Mouse (Mus musculus) frontal cortex, adult (tissue): Measurements from ENCODE around the gene Jazf1.

ENCODE experiments used
- ATAC-seq: cut with Nextera tagmentation; 2 replicates; pipeline ENCODE4 v1.9.2; 2017; ENCODE audit warnings: mild to moderate bottlenecking, moderate library complexity, mixed read lengths; ENCODE audit not compliant: low TSS enrichment

Gene Jazf1

DNA sequence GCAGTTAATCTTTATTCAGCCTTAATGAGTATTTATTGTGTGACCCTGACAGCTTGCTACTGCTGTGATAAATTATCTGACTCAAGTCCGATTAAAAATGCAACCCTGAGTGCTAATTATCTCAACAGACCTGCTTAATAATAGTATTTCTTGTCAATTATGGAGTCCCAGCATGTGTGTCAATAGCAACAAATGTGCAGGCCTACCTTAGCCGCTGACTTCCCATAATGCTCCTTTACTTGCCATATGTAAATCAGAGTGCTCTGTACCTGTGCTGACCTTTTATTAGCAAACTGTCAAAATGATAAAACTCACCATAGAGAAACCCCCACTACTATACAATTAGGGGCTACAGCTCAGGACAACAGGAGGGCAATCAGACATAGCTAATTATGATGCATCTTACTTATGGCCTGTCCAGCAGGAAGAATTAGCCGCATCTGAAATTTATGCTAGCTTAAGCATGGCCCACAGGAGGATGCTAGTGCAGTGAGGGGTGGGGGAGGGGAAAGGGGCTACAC is 209.5 kb downstream of the Jazf1 start:
- no peak for ATAC-seq

GRCm38 (mm10) chr6:52852404-52853107 is 215.9 kb downstream of the Jazf1 start:
- no peak for ATAC-seq

- no peak for ATAC-seq
Observed at GRCm38 (mm10) chr6:52851975-52852374, 216.5 kb downstream of the Jazf1 start.

GRCm38 (mm10) chr6:52851019-52851418 is 217.4 kb downstream of the Jazf1 start:
- peak; percentile 39 for ATAC-seq

DNA sequence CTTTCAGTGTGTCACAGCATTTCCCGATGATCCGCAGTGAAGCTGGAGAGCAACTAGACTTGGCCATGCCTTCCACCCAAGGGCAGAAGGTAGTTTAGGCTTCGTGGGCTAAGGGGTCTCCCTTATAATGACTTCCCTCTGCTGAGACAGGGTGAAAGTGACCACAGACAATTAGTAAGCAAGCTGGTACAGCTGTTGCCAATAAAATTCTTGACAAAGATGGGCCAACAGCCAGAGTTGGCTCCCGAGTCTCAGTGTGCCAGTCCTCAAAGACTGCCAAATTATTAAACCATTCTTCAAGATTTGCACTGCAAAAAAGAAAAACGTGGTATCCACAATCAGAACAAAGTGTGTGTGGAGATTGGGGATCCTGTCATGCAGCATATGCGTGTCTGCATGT is 220.2 kb downstream of the Jazf1 start:
- no peak for ATAC-seq

DNA sequence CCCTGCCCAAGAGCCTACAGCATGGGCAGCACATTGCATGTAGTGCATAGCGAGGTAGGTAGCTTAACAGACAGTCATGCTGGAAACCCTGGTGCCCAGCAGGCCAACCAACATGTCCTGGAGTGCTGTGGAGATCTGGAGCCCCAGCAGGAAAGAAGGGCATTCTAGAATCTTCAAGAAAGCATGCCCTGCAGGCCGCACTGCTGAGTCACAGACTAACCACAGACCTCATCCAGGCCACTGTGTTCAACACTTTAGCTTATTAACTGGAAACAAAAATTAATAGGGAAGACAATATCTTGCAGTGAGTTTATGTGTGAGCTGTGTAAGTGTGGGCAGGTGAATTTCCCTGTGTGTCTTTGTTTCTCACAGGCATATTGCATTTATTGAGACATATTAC is 222.1 kb downstream of the Jazf1 start:
- ATAC-seq, result no peak

DNA sequence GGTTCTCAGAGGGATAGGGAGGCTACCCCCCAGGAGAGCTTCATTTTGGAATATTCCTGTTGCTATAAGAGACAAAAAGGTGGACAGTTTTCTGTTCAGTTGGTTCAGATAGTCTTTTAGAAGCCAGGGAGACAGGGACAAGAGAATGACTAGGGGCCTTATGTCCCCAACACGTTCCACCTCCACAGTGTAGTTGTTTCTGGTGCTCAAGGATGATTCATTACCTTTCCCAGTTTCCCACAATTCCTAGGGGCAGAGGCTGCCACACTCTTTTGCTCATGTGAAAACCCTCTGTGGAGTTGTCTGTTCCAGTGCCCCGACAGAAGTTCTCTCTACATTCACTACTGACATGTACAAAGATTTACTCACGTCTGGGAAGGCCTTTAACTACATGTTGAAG is 223.7 kb downstream of the Jazf1 start:
- ATAC-seq, result peak; percentile 69

DNA sequence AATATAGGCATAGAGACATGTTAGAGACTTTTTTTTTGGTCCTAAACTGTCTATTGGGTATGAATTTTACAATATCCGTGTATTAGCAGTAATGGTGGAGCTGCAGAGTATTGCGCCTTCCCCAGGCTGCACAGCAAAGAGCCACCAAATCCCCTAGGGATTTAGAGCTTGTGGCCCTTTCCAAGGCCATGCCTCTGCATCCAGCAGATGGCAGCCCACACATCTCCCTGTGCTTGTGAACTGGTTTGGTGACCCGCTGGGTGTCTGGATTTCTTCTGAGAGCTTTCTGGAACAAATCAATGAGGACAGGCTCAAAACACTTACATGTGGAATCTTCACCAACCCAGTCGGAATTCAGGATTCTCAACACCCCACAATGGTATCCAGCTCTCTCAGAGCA is 225.4 kb downstream of the Jazf1 start:
- ATAC-seq, result no peak

DNA sequence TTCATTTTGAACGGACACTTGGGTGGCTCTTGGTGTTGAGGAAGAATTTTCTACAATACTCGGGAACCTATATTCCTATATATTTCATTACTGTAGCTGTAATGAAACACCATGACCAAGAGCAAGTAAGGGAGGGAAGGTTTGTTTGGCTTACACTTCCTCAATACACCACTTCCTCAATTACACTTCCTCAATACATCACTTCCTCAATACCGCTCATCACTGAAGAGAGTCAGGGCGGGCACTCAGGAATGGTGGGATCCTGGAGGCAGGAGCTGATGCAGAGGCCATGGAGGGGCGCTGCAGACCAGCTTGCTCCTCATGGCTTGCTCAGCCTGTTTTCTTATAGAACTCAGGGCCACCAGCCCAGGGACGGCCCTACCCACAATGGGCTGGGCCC is 225.8 kb downstream of the Jazf1 start:
- no peak for ATAC-seq

DNA sequence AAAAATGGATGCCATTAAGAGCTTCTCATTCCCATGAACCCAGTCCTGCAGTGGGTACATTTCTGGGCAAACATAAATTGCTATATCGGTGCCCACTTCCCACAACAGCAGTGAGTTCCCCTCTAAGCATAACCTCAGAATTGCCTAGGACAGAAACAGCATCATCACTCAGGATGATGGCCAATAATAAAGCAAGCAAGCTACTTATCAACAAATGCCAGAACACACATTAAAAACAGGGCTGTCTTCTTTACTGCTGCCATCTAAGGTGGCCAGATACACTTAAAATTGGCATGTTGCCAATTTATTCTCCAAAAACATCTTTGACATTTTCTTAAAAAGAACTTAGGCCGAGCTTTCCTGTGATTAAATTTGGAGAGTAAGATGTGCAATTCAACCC is 226.8 kb downstream of the Jazf1 start:
- no peak for ATAC-seq

DNA sequence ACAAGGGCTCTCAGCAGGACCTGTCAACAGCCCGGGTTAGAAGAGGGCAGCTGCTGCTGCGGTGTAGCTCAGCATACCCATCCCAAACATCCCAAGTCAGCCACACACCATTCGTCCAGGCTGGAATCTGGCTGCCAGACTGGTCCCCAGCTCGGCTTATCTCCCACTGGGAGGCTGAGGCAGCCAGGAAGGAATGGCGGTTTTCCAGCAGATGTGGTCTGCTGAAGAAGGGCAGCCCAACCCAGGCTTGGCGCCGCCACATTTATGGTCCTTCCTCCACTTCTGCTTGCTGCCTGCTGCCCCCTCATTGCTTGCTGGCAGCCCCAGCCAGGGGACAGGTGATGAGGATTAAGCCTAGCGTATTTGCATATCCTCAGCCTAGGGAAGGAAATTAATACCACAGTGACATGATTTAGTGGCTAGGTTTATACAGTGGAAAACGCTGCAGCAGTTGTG is 227.8 kb downstream of the Jazf1 start:
- no peak for ATAC-seq

- peak; percentile 73 for ATAC-seq
Observed at GRCm38 (mm10) chr6:52838691-52839090, 229.7 kb downstream of the Jazf1 start.

DNA sequence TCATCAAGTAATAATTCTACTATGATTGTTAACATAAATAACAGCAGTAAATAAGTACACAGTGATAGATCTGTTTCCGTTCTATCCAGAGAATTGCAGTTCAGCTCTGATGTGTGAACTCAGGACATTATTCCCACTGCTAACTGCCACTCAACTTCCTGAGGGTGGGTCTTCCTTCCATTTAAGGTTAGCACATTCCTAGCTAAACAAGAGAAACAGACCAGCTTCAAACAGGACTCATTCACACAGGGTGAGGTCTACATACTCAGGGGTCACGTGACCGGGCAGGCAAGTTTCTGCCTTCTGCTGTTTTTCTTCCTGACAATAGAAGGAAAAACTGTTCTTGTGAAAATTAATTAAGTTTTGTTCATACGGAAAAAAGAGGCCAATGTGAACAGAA is 230.6 kb downstream of the Jazf1 start:
- no peak for ATAC-seq

DNA sequence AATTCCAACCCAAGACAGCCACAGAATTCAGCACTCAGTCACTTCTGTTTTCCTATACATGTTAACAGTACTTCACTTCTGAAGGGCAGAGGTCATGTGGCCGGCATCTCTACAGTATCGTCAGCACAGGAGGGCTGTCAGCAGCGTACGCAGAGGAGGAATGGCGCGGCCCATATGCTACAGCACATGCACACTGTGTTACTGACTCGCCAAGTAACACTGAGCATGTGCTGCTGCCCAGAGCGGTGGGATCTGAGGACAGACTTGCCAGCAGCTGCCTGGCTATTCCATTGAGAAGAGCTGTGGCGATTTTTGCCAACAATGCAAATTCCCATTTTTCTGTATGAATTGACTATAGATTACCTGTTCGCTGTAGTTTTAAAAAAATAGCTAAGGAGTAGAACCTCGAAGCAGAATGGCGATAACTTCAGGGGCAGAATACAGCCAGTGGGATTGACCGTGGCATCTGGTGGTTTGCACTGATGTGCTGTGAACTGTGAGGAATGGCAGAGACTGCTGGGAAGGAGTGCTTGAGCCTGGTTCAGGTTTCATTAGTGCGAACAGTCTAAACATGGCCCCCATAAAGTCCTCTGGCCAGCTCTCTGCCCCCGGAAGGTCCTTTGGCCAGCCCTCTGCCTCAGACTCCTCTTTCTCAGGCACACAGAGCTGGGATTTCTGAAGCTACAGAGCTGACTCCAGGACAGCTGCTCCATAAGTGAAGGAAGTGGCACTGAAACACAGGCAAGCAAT is 232.1 kb downstream of the Jazf1 start:
- ATAC-seq, result peak; percentile 64

DNA sequence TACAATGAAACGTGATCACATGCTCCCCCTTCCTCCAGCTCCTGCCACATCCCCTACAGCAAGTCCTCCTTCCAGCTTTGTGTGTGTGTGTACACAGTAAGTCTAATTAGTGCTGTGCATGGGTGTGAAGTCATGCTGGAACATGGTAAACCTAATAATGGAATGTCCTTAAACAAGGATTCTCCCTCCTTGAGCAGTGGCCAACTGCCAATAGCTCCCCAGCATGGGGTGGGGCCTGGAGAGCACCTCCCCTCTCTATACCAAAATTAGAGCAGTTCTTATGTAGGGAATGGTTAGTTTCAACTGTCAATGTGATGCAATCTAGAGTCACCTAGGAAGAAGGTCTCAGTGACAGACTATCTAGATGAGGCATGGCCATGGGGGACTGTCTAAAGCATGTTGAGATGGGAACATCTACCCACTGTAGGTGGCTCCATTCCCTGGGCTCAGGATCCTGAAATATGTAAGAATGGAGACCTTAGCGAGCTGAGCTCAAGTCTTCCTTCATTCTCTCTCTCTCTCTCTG is 240.6 kb downstream of the Jazf1 start:
- ATAC-seq, result no peak

- ATAC-seq, result peak; percentile 91
Observed at GRCm38 (mm10) chr6:52825535-52825934, 242.9 kb downstream of the Jazf1 start.

- ATAC-seq, result peak; percentile 38
Observed at GRCm38 (mm10) chr6:52824977-52825482, 243.4 kb downstream of the Jazf1 start.

- no peak for ATAC-seq
Observed at GRCm38 (mm10) chr6:52823064-52823463, 245.4 kb downstream of the Jazf1 start.

- ATAC-seq, result peak; percentile 50
Observed at GRCm38 (mm10) chr6:52822625-52823024, 245.8 kb downstream of the Jazf1 start.

GRCm38 (mm10) chr6:52819353-52819752 is 249.1 kb downstream of the Jazf1 start:
- no peak for ATAC-seq

DNA sequence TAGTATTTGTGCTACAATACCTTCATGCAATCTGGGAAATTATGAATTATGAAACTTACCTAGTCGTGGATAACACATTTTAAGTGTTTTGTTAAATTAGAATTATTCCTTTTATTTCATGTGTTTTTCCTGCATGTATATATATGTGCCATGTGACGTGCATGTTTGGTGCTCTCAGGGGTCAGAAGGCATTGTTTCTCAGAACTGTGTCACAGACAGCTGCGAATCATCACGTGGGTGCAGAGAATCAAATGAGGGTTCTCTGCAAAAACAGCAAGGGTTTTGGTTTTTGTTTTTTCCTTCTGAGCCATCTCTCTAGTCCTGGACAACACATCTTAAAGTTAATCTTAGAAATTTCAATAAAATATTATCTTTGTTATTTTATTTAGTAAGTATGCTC is 250.4 kb downstream of the Jazf1 start:
- ATAC-seq, result no peak

DNA sequence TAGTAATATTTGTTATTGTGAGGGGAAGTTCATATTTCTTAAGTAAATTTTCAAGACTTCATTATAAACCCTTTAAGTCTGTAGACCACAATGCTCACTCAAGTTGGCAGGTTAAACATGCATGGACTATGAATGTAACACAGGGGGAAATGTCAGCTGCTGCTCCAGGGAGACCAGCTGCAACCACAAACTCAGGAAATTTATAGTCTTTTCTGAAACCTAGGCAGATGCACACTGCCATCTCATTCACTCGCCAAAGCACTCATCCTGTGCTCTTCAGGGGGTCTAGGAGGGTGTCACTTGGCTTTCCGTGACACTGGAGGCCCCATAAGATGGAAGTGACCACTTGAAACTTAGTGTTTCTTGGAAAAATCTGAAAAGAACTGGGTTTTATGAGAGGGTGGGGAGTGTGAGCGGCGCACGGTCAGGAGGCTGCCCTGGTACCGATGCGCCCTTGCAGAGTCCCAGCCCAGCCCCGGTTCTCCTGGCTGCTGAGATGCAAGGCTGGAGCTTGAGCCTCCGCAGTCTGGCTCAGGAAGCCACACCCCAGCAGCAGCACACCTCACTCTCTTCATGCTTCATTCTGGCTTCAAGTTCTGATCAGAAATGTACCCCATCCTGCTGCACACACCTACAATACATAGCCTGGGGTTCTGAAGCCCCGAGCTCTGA is 251.1 kb downstream of the Jazf1 start:
- peak; percentile 42 for ATAC-seq
